Mouse (Mus musculus): ENCODE data around the gene Rnf185. TPM values are rescaled to one million over a fixed set of nuclear protein-coding genes. Genes with fewer than 3 reads are reported as not detected.

Rnf185 gene
- polyA plus RNA-seq, 1 experiment from 2014 or later: 44.8 TPM

- CTCF ChIA-PET: interaction anchor here (1.4 to 2.4 kb wide), 3 partner anchors 24 to 106 kb away, joined by 4 to 8 read pairs (median 7); no protein-coding TSS in a partner anchor
- no peaks in the 10 kb centered on the region for H3K27me3 ChIP-seq
- TF ChIP-seq CTCF (IDR thresholded peaks at IDR 0.05): no peak
- POLR2A ChIA-PET: interaction anchor here (0.6 to 1.9 kb wide), 2 partner anchors 13 to 49 kb away, joined by 4 to 7 read pairs; no protein-coding TSS in a partner anchor
- in situ Hi-C loops (cut with MboI; ENCODE audit: low pct_unique_long_range_greater_than_20kb): no loop called here
- ATAC-seq (no peak), DNase-seq (ENCODE audit: low read depth, low spot score) (no peak)
Measured at GRCm38 (mm10) chr11:3452769-3453168, 606 bp upstream of the Rnf185 start.

- in situ Hi-C loops (cut with MboI; ENCODE audit: low pct_unique_long_range_greater_than_20kb): no loop called here
- DNase-seq (ENCODE audit: low read depth, low spot score) (no peak), ATAC-seq (peak; percentile 58)
- POLR2A ChIA-PET: interaction anchor here (0.6 to 1.9 kb wide), 6 partner anchors 10 to 147 kb away, joined by 3 to 7 read pairs (median 3); no protein-coding TSS in a partner anchor
- CTCF ChIA-PET: interaction anchor here (0.9 to 2.4 kb wide), 3 partner anchors 11 to 105 kb away, joined by 3 to 8 read pairs (median 3); no protein-coding TSS in a partner anchor
- TF ChIP-seq CTCF (IDR thresholded peaks at IDR 0.05): no peak
- H3K27me3 ChIP-seq: no peaks in the 10 kb centered on the region
Measured at GRCm38 (mm10) chr11:3451701-3452163, 431 bp downstream of the Rnf185 start.

GRCm38 (mm10) chr11:3444875-3445274 lies 7.3 kb downstream of the Rnf185 start:
- ChIA-PET CTCF (no interaction called here), POLR2A (no interaction called here)
- no peak for DNase-seq (ENCODE audit: low read depth, low spot score)
- no peak for ATAC-seq
- no peaks in the 10 kb centered on the region for H3K27me3 ChIP-seq
- in situ Hi-C loops (cut with MboI; ENCODE audit: low pct_unique_long_range_greater_than_20kb): loop anchor here (5.0 kb wide), 2 partner anchors 33 to 98 kb away; no protein-coding TSS in a partner anchor
- no peak for TF ChIP-seq CTCF (IDR thresholded peaks at IDR 0.05)

- H3K27me3 ChIP-seq: no peaks in the 10 kb centered on the region
- no peak for DNase-seq (ENCODE audit: low read depth, low spot score)
- ChIA-PET CTCF (interaction anchor here (0.7 to 1.1 kb wide), 2 partner anchors 51 to 56 kb away, joined by 3 read pairs; no protein-coding TSS in a partner anchor), POLR2A (no interaction called here)
- in situ Hi-C loops (cut with MboI; ENCODE audit: low pct_unique_long_range_greater_than_20kb): no loop called here
- no peak for TF ChIP-seq CTCF (IDR thresholded peaks at IDR 0.05)
- ATAC-seq: peak; percentile 26
Measured at GRCm38 (mm10) chr11:3443091-3443490, 9.1 kb downstream of the Rnf185 start.

- no peaks in the 10 kb centered on the region for H3K27me3 ChIP-seq
- ChIA-PET POLR2A (no interaction called here), CTCF (interaction anchor here (0.7 kb wide), 1 partner anchor 51 kb away, joined by 3 read pairs; no protein-coding TSS in a partner anchor)
- ATAC-seq (no peak), DNase-seq (ENCODE audit: low read depth, low spot score) (no peak)
- no peak for TF ChIP-seq CTCF (IDR thresholded peaks at IDR 0.05)
- in situ Hi-C loops (cut with MboI; ENCODE audit: low pct_unique_long_range_greater_than_20kb): no loop called here
Measured at GRCm38 (mm10) chr11:3442677-3443076, 9.5 kb downstream of the Rnf185 start.

- H3K27me3 ChIP-seq: no peaks in the 10 kb centered on the region
- ChIA-PET POLR2A (interaction anchor here (1.1 kb wide), 1 partner anchor 10 kb away, joined by 3 read pairs; no protein-coding TSS in a partner anchor), CTCF (interaction anchor here (1.3 kb wide), 1 partner anchor 13 kb away, joined by 3 read pairs; no protein-coding TSS in a partner anchor)
- in situ Hi-C loops (cut with MboI; ENCODE audit: low pct_unique_long_range_greater_than_20kb): no loop called here
- ATAC-seq: no peak
- no peak for DNase-seq (ENCODE audit: low read depth, low spot score)
- no peak for TF ChIP-seq CTCF (IDR thresholded peaks at IDR 0.05)
Measured at GRCm38 (mm10) chr11:3441696-3442443, 10.3 kb downstream of the Rnf185 start.

GRCm38 (mm10) chr11:3437621-3438020 lies 14.5 kb downstream of the Rnf185 start:
- in situ Hi-C loops (cut with MboI; ENCODE audit: low pct_unique_long_range_greater_than_20kb): no loop called here
- ATAC-seq: peak; percentile 73
- DNase-seq (ENCODE audit: low read depth, low spot score): peak; percentile 53
- CTCF ChIA-PET: interaction anchor here (2.1 kb wide), 1 partner anchor 10 kb away, joined by 10 read pairs; no protein-coding TSS in a partner anchor
- no peak for TF ChIP-seq CTCF (IDR thresholded peaks at IDR 0.05)
- POLR2A ChIA-PET: no interaction called here
- no peaks in the 10 kb centered on the region for H3K27me3 ChIP-seq

GRCm38 (mm10) chr11:3433809-3434208 lies 18.4 kb downstream of the Rnf185 start:
- ChIA-PET CTCF (interaction anchor here (0.8 kb wide), 1 partner anchor 81 kb away, joined by 3 read pairs; the partner anchor contains the start of gene Selenom), POLR2A (no interaction called here)
- ATAC-seq (no peak), DNase-seq (ENCODE audit: low read depth, low spot score) (no peak)
- in situ Hi-C loops (cut with MboI; ENCODE audit: low pct_unique_long_range_greater_than_20kb): no loop called here
- no peaks in the 10 kb centered on the region for H3K27me3 ChIP-seq
- TF ChIP-seq CTCF (IDR thresholded peaks at IDR 0.05): no peak

GRCm38 (mm10) chr11:3431976-3432603 lies 20.1 kb downstream of the Rnf185 start:
- POLR2A ChIA-PET: no interaction called here
- DNase-seq (ENCODE audit: low read depth, low spot score) (no peak), ATAC-seq (no peak)
- CTCF ChIA-PET: interaction anchor here (0.9 kb wide), 1 partner anchor 9 kb away, joined by 5 read pairs; no protein-coding TSS in a partner anchor
- no peaks in the 10 kb centered on the region for H3K27me3 ChIP-seq
- TF ChIP-seq CTCF (IDR thresholded peaks at IDR 0.05): no peak
- in situ Hi-C loops (cut with MboI; ENCODE audit: low pct_unique_long_range_greater_than_20kb): no loop called here

- ChIA-PET POLR2A (no interaction called here), CTCF (interaction anchor here (0.9 kb wide), 1 partner anchor 9 kb away, joined by 5 read pairs; no protein-coding TSS in a partner anchor)
- no peak for ATAC-seq
- no peaks in the 10 kb centered on the region for H3K27me3 ChIP-seq
- TF ChIP-seq CTCF (IDR thresholded peaks at IDR 0.05): no peak
- DNase-seq (ENCODE audit: low read depth, low spot score): no peak
- in situ Hi-C loops (cut with MboI; ENCODE audit: low pct_unique_long_range_greater_than_20kb): no loop called here
Measured at GRCm38 (mm10) chr11:3431515-3431914, 20.6 kb downstream of the Rnf185 start.
